Mouse (Mus musculus) limb, embryonic 14.5 days (tissue): Measurements from ENCODE around the gene Znrf1. TPM values are rescaled to one million over a fixed set of nuclear protein-coding genes. Genes with fewer than 3 reads are reported as not detected.

Experiments used
- ATAC-seq: fragments of 200-750 bp; cut with Nextera tagmentation; 2 replicates; pipeline ENCODE4 v1.8.0; 2017; ENCODE audit warnings: low read depth, moderate number of reproducible peaks, moderate TSS enrichment; ENCODE audit not compliant: low FRiP score
- DNase-seq: peaks from one replicate; pipeline ENCODE4 v3.0.0-alpha.2; 2015; ENCODE audit warnings: low spot score
- H3K27ac ChIP-seq: fragments of 300-500 bp; sonication (generic); replicated peaks from 2 replicates; pipeline ENCODE4 v1.5.1; 2014; ENCODE audit warnings: low read depth, mild to moderate bottlenecking, low read length, moderate library complexity, mixed read lengths
- H3K27me3 ChIP-seq: fragments of 300-500 bp; sonication (generic); 2 replicates; pipeline ENCODE4 v1.6.1; 2014; ENCODE audit warnings: low read length, mixed read lengths; ENCODE audit not compliant: control insufficient read depth, insufficient read depth
- H3K36me3 ChIP-seq: fragments of 300-500 bp; sonication (generic); 2 replicates; pipeline ENCODE4 v1.6.1; 2014; ENCODE audit warnings: mild to moderate bottlenecking, low read length, moderate library complexity, mixed read lengths; ENCODE audit not compliant: control insufficient read depth, insufficient read depth
- H3K4me1 ChIP-seq: fragments of 300-500 bp; sonication (generic); 2 replicates; pipeline ENCODE4 v1.6.1; 2014; ENCODE audit warnings: antibody characterized with exemption, low read length, mixed read lengths; ENCODE audit not compliant: control insufficient read depth, insufficient read depth
- H3K4me2 ChIP-seq: fragments of 300-500 bp; sonication (generic); replicated peaks from 2 replicates; pipeline ENCODE4 v1.6.1; 2014; ENCODE audit warnings: low read depth, mild to moderate bottlenecking, low read length, moderate library complexity; ENCODE audit not compliant: severe bottlenecking
- H3K4me3 ChIP-seq: fragments of 300-500 bp; sonication (generic); replicated peaks from 2 replicates; pipeline ENCODE4 v1.5.1; 2014; ENCODE audit warnings: low read length
- H3K9ac ChIP-seq: fragments of 300-500 bp; sonication (generic); 2 replicates; pipeline ENCODE4 v1.6.1; 2014; ENCODE audit warnings: mild to moderate bottlenecking, low read depth, low read length, moderate library complexity; ENCODE audit not compliant: severe bottlenecking
- H3K9me3 ChIP-seq: fragments of 300-500 bp; sonication (generic); 2 replicates; pipeline ENCODE4 v1.6.1; 2016; ENCODE audit warnings: low read length; ENCODE audit not compliant: control insufficient read depth
- POLR2A ChIP-seq: fragments of 200-500 bp; IDR thresholded peaks from 2 replicates; pipeline ENCODE4 v1.8.0; 2012; ENCODE audit warnings: inconsistent platforms, mild to moderate bottlenecking, moderate library complexity, borderline replicate concordance; ENCODE audit not compliant: insufficient read depth, insufficient read length; ENCODE audit errors: extremely low read depth
- WGBS: fragments of 180-500 bp; shearing (Covaris S2); extraction: QIAGEN DNeasy Blood & Tissue Kit; methylation state at CpG from one replicate; pipeline ENCODE4 v1.1.7; 2014; 5-methylcytosine and 5-hydroxymethylcytosine counted together
- polyA plus RNA-seq, 2 experiments: library from polyadenylated mRNA; depleted of rRNA in 1 of 2; stranded (reverse) in 1 of 2; unstranded in 1 of 2; fragments of >200 nt; fragmentation: Nextera tagmentation in 1 of 2; extraction: Ambion mirVana in 1 of 2; gene quantifications; 2 replicates each; pipeline versions ENCODE4 v1.2.1 to v1.2.3; 2012 to 2014

Gene Znrf1
- polyA plus RNA-seq, 2 experiments: 42.4 to 133 TPM

DNA sequence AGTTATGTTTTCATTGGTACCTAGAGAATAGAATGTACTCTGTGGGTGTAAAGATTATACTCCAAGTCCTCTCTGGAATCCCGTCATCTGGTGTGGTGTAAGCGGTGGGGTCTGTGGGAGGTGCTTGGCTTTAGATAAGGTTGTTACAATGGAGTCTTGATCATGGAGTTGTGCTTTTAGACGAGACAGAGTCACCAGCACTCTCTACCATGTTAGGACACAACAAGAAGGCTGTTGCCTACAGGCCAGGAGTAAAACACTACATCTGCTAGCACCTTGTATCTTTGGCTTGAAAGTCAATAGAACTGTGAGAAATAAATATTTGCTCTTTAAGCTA, 60.6 kb downstream of the Znrf1 start:
- DNase-seq (no peak), ATAC-seq (no peak)
- Histone ChIP-seq H3K9me3 (no peaks in the 10 kb centered on the region), H3K9ac (no peak overlapping the region), H3K27me3 (no peaks in the 10 kb centered on the region), H3K4me2 (no peak overlapping the region), H3K27ac (0 out of 2 replicates have a peak overlapping the region, but pooled peaks have one; percentile 19), H3K4me3 (no peak overlapping the region), H3K4me1 (peaks cover 19% of the 10 kb centered on the region), H3K36me3 (no peaks in the 10 kb centered on the region)
- WGBS: 69% methylated on average over 3 of the region's 3 CpGs
- TF ChIP-seq POLR2A: no peak

DNA sequence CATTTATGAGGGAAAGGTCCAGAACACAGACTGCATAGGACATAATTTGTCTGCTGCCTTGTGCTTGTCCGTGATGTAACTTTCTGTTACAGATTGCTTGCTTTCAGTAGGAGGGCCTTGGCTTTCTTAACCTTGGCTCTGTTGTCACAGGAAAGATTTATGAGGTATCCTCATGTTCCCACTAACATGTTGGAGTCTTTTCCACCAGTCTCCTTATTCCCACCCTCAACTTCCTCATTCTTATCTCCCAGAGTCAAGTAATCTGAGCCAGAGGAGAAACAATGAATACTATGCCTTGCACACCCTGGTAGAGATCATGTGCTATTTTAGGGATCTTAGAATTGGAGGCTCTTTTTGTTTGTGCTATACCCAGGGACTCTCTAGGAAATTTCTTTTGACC, 61.4 kb downstream of the Znrf1 start:
- WGBS: 36% methylated on average over 1 of the region's 1 CpGs
- Histone ChIP-seq H3K36me3 (no peaks in the 10 kb centered on the region), H3K27ac (0 out of 2 replicates have a peak overlapping the region, but pooled peaks have one; percentile 19), H3K9ac (no peak overlapping the region), H3K9me3 (no peaks in the 10 kb centered on the region), H3K4me2 (no peak overlapping the region), H3K4me1 (peaks cover 19% of the 10 kb centered on the region), H3K4me3 (no peak overlapping the region), H3K27me3 (no peaks in the 10 kb centered on the region)
- ATAC-seq: 0 out of 2 replicates have a peak, but pooled peaks have one; percentile 46
- peak; percentile 64 for DNase-seq
- TF ChIP-seq POLR2A: no peak

DNA sequence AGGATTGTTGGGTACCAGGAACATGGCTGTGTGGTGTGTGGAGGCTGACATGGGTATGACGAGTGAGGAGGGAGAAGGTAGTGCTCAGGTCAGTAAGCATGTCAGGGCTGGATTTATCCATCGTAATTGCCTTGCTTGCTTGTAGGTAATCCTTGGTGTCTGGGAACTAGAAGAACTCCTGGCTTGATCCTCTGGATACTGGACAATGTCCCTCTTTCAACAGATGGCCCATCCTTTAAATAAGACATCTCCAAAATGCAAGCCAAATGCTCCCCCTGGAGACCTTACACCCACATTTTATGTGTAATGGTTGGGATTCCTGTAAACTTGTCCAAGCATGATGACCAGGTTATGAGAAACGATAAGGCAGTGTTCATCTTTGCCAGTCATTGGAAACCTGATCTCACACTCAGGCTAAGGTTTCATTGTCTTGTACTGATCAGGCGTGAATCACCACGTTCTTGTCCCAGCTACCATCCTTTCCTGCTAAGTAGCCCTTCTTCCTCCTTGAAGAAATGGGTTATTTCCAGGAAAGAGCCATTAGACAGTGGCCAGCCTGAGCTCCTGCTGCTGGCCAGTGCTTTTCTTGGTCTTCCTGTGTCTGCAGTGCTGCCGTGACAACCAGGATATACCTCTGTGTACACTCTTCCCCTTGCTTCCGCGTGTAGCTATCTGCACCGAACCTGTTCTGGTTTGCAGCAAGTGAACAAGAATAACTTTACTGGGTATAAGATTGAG, 64.0 kb downstream of the Znrf1 start:
- Histone ChIP-seq H3K27ac (no peak overlapping the region), H3K4me3 (no peak overlapping the region), H3K9me3 (no peaks in the 10 kb centered on the region), H3K4me2 (no peak overlapping the region), H3K9ac (no peak overlapping the region), H3K36me3 (no peaks in the 10 kb centered on the region), H3K27me3 (no peaks in the 10 kb centered on the region), H3K4me1 (peaks cover 19% of the 10 kb centered on the region)
- ATAC-seq (no peak), DNase-seq (no peak)
- no peak for TF ChIP-seq POLR2A
- 78% methylated on average over 9 of the region's 9 CpGs for WGBS

DNA sequence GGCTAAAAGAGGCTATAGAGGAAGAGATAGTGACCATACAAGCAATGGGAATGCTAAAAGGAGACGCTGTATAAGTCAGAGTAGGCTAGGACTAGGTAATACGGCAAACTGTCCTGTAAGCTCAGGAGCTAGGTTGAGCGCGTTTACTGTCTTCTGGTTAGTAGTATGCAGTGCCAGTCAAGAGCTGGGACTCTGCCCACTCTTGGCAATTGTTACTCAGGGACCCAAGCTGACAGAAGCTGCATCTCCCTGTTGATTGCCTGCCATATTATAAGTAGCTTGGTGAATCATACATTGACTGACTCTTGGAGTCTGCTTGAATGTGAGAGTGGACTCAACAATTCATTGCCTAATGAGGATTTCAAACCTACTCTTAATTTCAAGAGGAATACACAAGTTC, 66.2 kb downstream of the Znrf1 start:
- Histone ChIP-seq H3K9ac (no peak overlapping the region), H3K9me3 (no peaks in the 10 kb centered on the region), H3K27ac (no peak overlapping the region), H3K36me3 (no peaks in the 10 kb centered on the region), H3K4me2 (no peak overlapping the region), H3K4me3 (no peak overlapping the region), H3K27me3 (no peaks in the 10 kb centered on the region), H3K4me1 (peaks cover 4% of the 10 kb centered on the region)
- TF ChIP-seq POLR2A: no peak
- DNase-seq (no peak), ATAC-seq (no peak)
- 97% methylated on average over 4 of the region's 4 CpGs for WGBS

DNA sequence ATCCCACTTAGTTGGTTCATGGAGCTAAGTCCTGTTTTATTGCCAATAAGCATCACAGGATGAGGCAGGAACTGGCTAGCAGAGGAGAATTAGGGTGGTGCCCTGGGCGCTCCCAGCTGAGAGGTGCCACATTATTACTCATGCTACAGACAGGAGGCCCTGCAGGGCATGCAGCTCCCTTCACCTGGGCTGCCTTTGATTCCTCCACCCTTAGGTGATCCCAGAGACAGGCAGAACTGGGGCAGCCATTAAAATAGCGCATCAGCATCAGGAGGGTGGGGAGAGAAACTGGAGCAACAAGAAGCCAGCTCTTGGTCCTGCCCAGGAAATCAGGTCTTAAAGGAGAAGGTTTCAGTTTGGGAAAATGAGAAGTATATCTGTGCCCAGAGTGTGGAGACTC, 69.1 kb downstream of the Znrf1 start:
- H3K9ac ChIP-seq: no peak overlapping the region
- ATAC-seq (no peak), DNase-seq (no peak)
- no peak overlapping the region for H3K4me3 ChIP-seq
- 77% methylated on average over 2 of the region's 2 CpGs for WGBS
- H3K9me3 ChIP-seq: no peaks in the 10 kb centered on the region
- no peaks in the 10 kb centered on the region; the same call in 1 of the 2 replicates for H3K36me3 ChIP-seq
- H3K4me2 ChIP-seq: no peak overlapping the region
- no peak for TF ChIP-seq POLR2A
- H3K27me3 ChIP-seq: no peaks in the 10 kb centered on the region
- H3K27ac ChIP-seq: no peak overlapping the region
- no peaks in the 10 kb centered on the region for H3K4me1 ChIP-seq
